15 mouse cellular contexts compared by ENCODE assay signal in genomic region chr1:180766557-180766956, GRCm38 (mm10). TPM values are rescaled to one million over a fixed set of nuclear protein-coding genes. Genes with fewer than 3 reads are reported as not detected.
DNase-seq lines count a peak whose midpoint lies in the region; ATAC-seq lines count a peak whose summit lies in the region.
"Had no signal": no experiment of that assay in that cellular context is flagged by ENCODE, and none has a peak within 500 bp of the region (broad histone marks: within the 10 kb centered on the region; RNA-seq: fewer than 3 reads in every experiment).

No protein-coding gene starts in this region.

- no peak overlapping the region for H3K27ac ChIP-seq in heart, embryonic 11.5 days (ENCODE audit: low read depth, low read length)
- H3K27ac ChIP-seq in hindbrain, embryonic 13.5 days, result no peak overlapping the region
- H3K27ac ChIP-seq: embryonic facial prominence, embryonic 10.5 days; forebrain, embryonic 10.5 days; heart, embryonic 13.5 days; hindbrain, embryonic 14.5 days; limb, embryonic 12.5 days had no signal

- ATAC-seq in heart, embryonic 11.5 days (replicated peaks; ENCODE audit: insufficient number of reproducible peaks, low FRiP score, low TSS enrichment), result no peak
- ATAC-seq in granulocyte monocyte progenitor cell, adult 5-6 weeks (replicated peaks; ENCODE audit: poor library complexity, severe bottlenecking), result peak; percentile 46
- ATAC-seq in hindbrain, embryonic 13.5 days (ENCODE audit: low FRiP score), result no peak

- H3K27me3 ChIP-seq in heart, embryonic 11.5 days (ENCODE audit: control insufficient read depth, insufficient read depth, low read length), result peaks cover 16% of the 10 kb centered on the region
- H3K27me3 ChIP-seq in hindbrain, embryonic 13.5 days, result 0 out of 2 replicates have a peak, but pooled peaks cover 9% of the 10 kb centered on the region

- no peak overlapping the region for H3K4me2 ChIP-seq in heart, embryonic 11.5 days
- no peak overlapping the region for H3K4me2 ChIP-seq in hindbrain, embryonic 13.5 days
- H3K4me2 ChIP-seq: heart, embryonic 13.5 days had no signal

- no peaks in the 10 kb centered on the region for H3K9me3 ChIP-seq in heart, embryonic 11.5 days (replicated peaks; ENCODE audit: control insufficient read depth, low read length)
- H3K9me3 ChIP-seq in hindbrain, embryonic 13.5 days, result no peaks in the 10 kb centered on the region
- H3K9me3 ChIP-seq: embryonic facial prominence, embryonic 10.5 days; forebrain, embryonic 10.5 days; heart, embryonic 13.5 days; kidney, embryonic 15.5 days; limb, embryonic 12.5 days had no signal

- H3K4me1 ChIP-seq in heart, embryonic 11.5 days (ENCODE audit: control insufficient read depth, insufficient read depth, low read length), result peaks cover 6% of the 10 kb centered on the region; the same call in 1 of the 2 replicates
- H3K4me1 ChIP-seq in hindbrain, embryonic 13.5 days (replicated peaks), result peaks cover 29% of the 10 kb centered on the region

- 57% methylated on average over 5 of the region's 5 CpGs for WGBS in heart, embryonic 11.5 days (ENCODE audit: insufficient replicate concordance)
- WGBS in hindbrain, embryonic 13.5 days, result 72% methylated on average over 5 of the region's 5 CpGs

- no peaks in the 10 kb centered on the region for H3K36me3 ChIP-seq in heart, embryonic 11.5 days (ENCODE audit: control insufficient read depth, insufficient read depth, low read length)
- H3K36me3 ChIP-seq in hindbrain, embryonic 13.5 days, result no peaks in the 10 kb centered on the region
- H3K36me3 ChIP-seq: embryonic facial prominence, embryonic 10.5 days; forebrain, embryonic 10.5 days; heart, embryonic 13.5 days; kidney, embryonic 15.5 days; limb, embryonic 12.5 days had no signal

- no peak overlapping the region for H3K9ac ChIP-seq in heart, embryonic 11.5 days (ENCODE audit: low read depth, low read length)
- no peak overlapping the region for H3K9ac ChIP-seq in hindbrain, embryonic 13.5 days
- H3K9ac ChIP-seq: heart, embryonic 13.5 days; kidney, embryonic 15.5 days; limb, embryonic 12.5 days had no signal

- no peak overlapping the region for H3K4me3 ChIP-seq in heart, embryonic 11.5 days (ENCODE audit: low read depth, low read length)
- H3K4me3 ChIP-seq in hindbrain, embryonic 13.5 days, result no peak overlapping the region
- H3K4me3 ChIP-seq: forebrain, embryonic 10.5 days; heart, embryonic 13.5 days; kidney, embryonic 15.5 days; limb, embryonic 12.5 days had no signal

- intact Hi-C loops in left cerebral cortex, postnatal 14 days (cut with DNase I), result loop anchor here (10.0 kb wide), 1 partner anchor 502 kb away; the partner anchor contains the start of gene Psen2

- peak; percentile 32 to 52 for DNase-seq in heart, adult 18-20 months
- DNase-seq in CD4-positive helper T cell, adult 2 months (ENCODE audit: low read depth, low spot score), result peak; percentile 66
- DNase-seq in spleen, postnatal 10 days (ENCODE audit: low spot score in 2 of 2), result peak; percentile 39 to 40
- DNase-seq in embryo, embryonic 11 days, result no peak
- no peak for DNase-seq in left cerebral cortex, postnatal 14 days (ENCODE audit: low spot score in 2 of 2)
- DNase-seq: adrenal gland, postnatal 10 days had no signal

RNA-seq across cellular contexts. Expression of gene Acbd3, which starts 40.7 kb away (rescaled TPM):
- total RNA-seq in heart, adult 18-20 months (2021), result 10 to 100 TPM; 23.3 to 24.8 TPM
- polyA plus RNA-seq in heart, embryonic 11.5 days (2014; fragmentation: Nextera tagmentation; extraction: Ambion mirVana), result 23.0 and 23.7 TPM in 2 replicates
- total RNA-seq in granulocyte monocyte progenitor cell, adult 5-6 weeks (2014; fragmentation: Nextera tagmentation), result 23.5 and 26.5 TPM in 2 replicates
- total RNA-seq in granulocyte monocyte progenitor cell, adult 5-6 weeks (2017), result 40.6 and 44.6 TPM in 2 replicates
- total RNA-seq in left cerebral cortex, postnatal 14 days (2021), result 10 to 100 TPM; 29.0 to 30.2 TPM
- 24.5 and 24.9 TPM in 2 replicates for polyA plus RNA-seq in hindbrain, embryonic 13.5 days (2015; fragmentation: Nextera tagmentation; extraction: Ambion mirVana)

RNA-seq across cellular contexts. Expression of gene H3f3a, which starts 47.2 kb away (rescaled TPM):
- total RNA-seq in heart, adult 18-20 months (2021), result 100 to 1,000 TPM; 363 to 405 TPM
- 1,894 and 1,931 TPM in 2 replicates for polyA plus RNA-seq in heart, embryonic 11.5 days (2014; fragmentation: Nextera tagmentation; extraction: Ambion mirVana)
- 1,208 and 1,212 TPM in 2 replicates for total RNA-seq in granulocyte monocyte progenitor cell, adult 5-6 weeks (2014; fragmentation: Nextera tagmentation)
- 1,574 and 1,754 TPM in 2 replicates for total RNA-seq in granulocyte monocyte progenitor cell, adult 5-6 weeks (2017)
- 100 to 1,000 TPM; 361 to 401 TPM for total RNA-seq in left cerebral cortex, postnatal 14 days (2021)
- polyA plus RNA-seq in hindbrain, embryonic 13.5 days (2015; fragmentation: Nextera tagmentation; extraction: Ambion mirVana), result 3,757 and 3,885 TPM in 2 replicates

Comparison
In these comparisons a context has a peak if more than half of its experiments do, and no peak if none do; other contexts are left out.
1. DNase-seq: peak in heart, adult 18-20 months (2 of 2), CD4-positive helper T cell, adult 2 months (single experiment) and spleen, postnatal 10 days (2 of 2); none in embryo, embryonic 11 days (single experiment) and left cerebral cortex, postnatal 14 days (0 of 2).